Mouse (Mus musculus) spleen, postnatal 36 days (tissue): ENCODE results near the gene Ddah1.

Experiments
- DNase-seq, 2 experiments: peaks; one replicate each; pipeline ENCODE4 v3.0.0; 2022; ENCODE audit warnings: low spot score in 2 of 2, mixed read lengths in 1 of 2

The Ddah1 gene

GRCm38 (mm10) chr3:145764416-145764815 is 5.9 kb downstream of the Ddah1 start:
- no peak for DNase-seq

GRCm38 (mm10) chr3:145768439-145768838 is 10.0 kb downstream of the Ddah1 start:
- no peak for DNase-seq

- DNase-seq: no peak
These were observed 14.9 kb downstream of the Ddah1 start for GRCm38 (mm10) chr3:145773384-145773783.

GRCm38 (mm10) chr3:145774336-145774735 is 15.9 kb downstream of the Ddah1 start:
- DNase-seq: no peak

- no peak for DNase-seq
These were observed 16.8 kb downstream of the Ddah1 start for GRCm38 (mm10) chr3:145775236-145775635.

GRCm38 (mm10) chr3:145775862-145776261 is 17.4 kb downstream of the Ddah1 start:
- no peak for DNase-seq

- no peak for DNase-seq
These were observed 18.5 kb downstream of the Ddah1 start for GRCm38 (mm10) chr3:145777006-145777405.

GRCm38 (mm10) chr3:145778406-145778922 is 20.0 kb downstream of the Ddah1 start:
- DNase-seq: no peak

GRCm38 (mm10) chr3:145779279-145779973 is 21.0 kb downstream of the Ddah1 start:
- DNase-seq: no peak

- no peak for DNase-seq
These were observed 22.4 kb downstream of the Ddah1 start for GRCm38 (mm10) chr3:145780784-145781442.

- no peak for DNase-seq
These were observed 26.8 kb downstream of the Ddah1 start for GRCm38 (mm10) chr3:145785244-145785643.

GRCm38 (mm10) chr3:145787303-145787702 is 28.8 kb downstream of the Ddah1 start:
- DNase-seq: no peak

- DNase-seq: no peak
These were observed 30.6 kb downstream of the Ddah1 start for GRCm38 (mm10) chr3:145789114-145789513.

- no peak for DNase-seq
These were observed 31.8 kb downstream of the Ddah1 start for GRCm38 (mm10) chr3:145790233-145790632.

GRCm38 (mm10) chr3:145790709-145791108 is 32.2 kb downstream of the Ddah1 start:
- no peak for DNase-seq

- DNase-seq: no peak
These were observed 35.9 kb downstream of the Ddah1 start for GRCm38 (mm10) chr3:145794355-145794754.

- DNase-seq: no peak
These were observed 37.4 kb downstream of the Ddah1 start for GRCm38 (mm10) chr3:145795896-145796295.

- no peak for DNase-seq
These were observed 39.6 kb downstream of the Ddah1 start for GRCm38 (mm10) chr3:145798042-145798441.

- peak; percentile 2 for DNase-seq
These were observed 40.3 kb downstream of the Ddah1 start for GRCm38 (mm10) chr3:145798751-145799188.

GRCm38 (mm10) chr3:145799365-145799764 is 40.9 kb downstream of the Ddah1 start:
- DNase-seq: no peak

GRCm38 (mm10) chr3:145802106-145802505 is 43.6 kb downstream of the Ddah1 start:
- DNase-seq: no peak

- DNase-seq: no peak
These were observed 47.4 kb downstream of the Ddah1 start for GRCm38 (mm10) chr3:145805848-145806247.

GRCm38 (mm10) chr3:145806502-145806901 is 48.0 kb downstream of the Ddah1 start:
- no peak for DNase-seq
